Mouse (Mus musculus) myocyte (in vitro differentiated cells): ENCODE data around the gene Ephb4. TPM values are rescaled to one million over a fixed set of nuclear protein-coding genes. Genes with fewer than 3 reads are reported as not detected.

ENCODE experiments used
- H3K27me3 ChIP-seq: one replicate; pipeline ENCODE4 v1.6.1; 2011; ENCODE audit not compliant: control insufficient read depth, insufficient read depth, insufficient read length
- H3K36me3 ChIP-seq: one replicate; pipeline ENCODE4 v1.6.1; 2011; ENCODE audit not compliant: control insufficient read depth, insufficient read depth
- H3K4me2 ChIP-seq: one replicate; pipeline ENCODE4 v1.6.1; 2011; ENCODE audit warnings: low read depth, control low read depth
- H3K4me3 ChIP-seq: one replicate; pipeline ENCODE4 v1.5.1; 2011; ENCODE audit warnings: mild to moderate bottlenecking, control low read depth, moderate library complexity
- H3K79me2 ChIP-seq: one replicate; pipeline ENCODE4 v1.6.1; 2011; ENCODE audit not compliant: control insufficient read depth, insufficient read depth
- H3ac ChIP-seq: one replicate; pipeline ENCODE4 v1.6.1; 2011; ENCODE audit not compliant: control insufficient read depth, insufficient read length
- CEBPB ChIP-seq: IDR thresholded peaks from 2 replicates; pipeline ENCODE4 v1.6.1; 2011; ENCODE audit warnings: mild to moderate bottlenecking, moderate library complexity; ENCODE audit not compliant: poor library complexity, insufficient read depth, severe bottlenecking
- E2F4 ChIP-seq: IDR thresholded peaks from one replicate; pipeline ENCODE4 v1.6.1; 2011; ENCODE audit warnings: mild to moderate bottlenecking, control low read depth, moderate library complexity; ENCODE audit not compliant: insufficient read depth
- MAX ChIP-seq: IDR thresholded peaks from one replicate; pipeline ENCODE4 v1.6.1; 2011; ENCODE audit warnings: low read depth, mild to moderate bottlenecking, control low read depth
- MYOD1 ChIP-seq, 3 experiments: IDR thresholded peaks; one replicate each; pipeline ENCODE4 v1.6.1; 2011; ENCODE audit warnings: control low read depth in 2 of 3, low read depth in 2 of 3, mild to moderate bottlenecking in 2 of 3, moderate library complexity in 1 of 3; ENCODE audit not compliant: insufficient read length in 2 of 3, control insufficient read depth in 1 of 3
- MYOG ChIP-seq, 3 experiments: IDR thresholded peaks; one replicate each; pipeline ENCODE4 v1.6.1; 2011; ENCODE audit warnings: control low read depth in 2 of 3, low read depth in 2 of 3, mild to moderate bottlenecking in 2 of 3; ENCODE audit not compliant: insufficient read length in 2 of 3, control insufficient read depth in 1 of 3, insufficient read depth in 1 of 3
- POLR2A ChIP-seq: IDR thresholded peaks from one replicate; pipeline ENCODE4 v1.6.1; 2011; ENCODE audit warnings: low read depth, mild to moderate bottlenecking, control low read depth, moderate library complexity; ENCODE audit not compliant: insufficient read length
- POLR2AphosphoS2 ChIP-seq: IDR thresholded peaks from one replicate; pipeline ENCODE4 v1.6.1; 2011; ENCODE audit warnings: low read depth, control low read depth; ENCODE audit not compliant: insufficient read length
- REST ChIP-seq: IDR thresholded peaks from one replicate; pipeline ENCODE4 v1.6.1; 2011; ENCODE audit warnings: mild to moderate bottlenecking, control low read depth, moderate library complexity; ENCODE audit not compliant: insufficient read depth, insufficient read length
- SRF ChIP-seq: IDR thresholded peaks from one replicate; pipeline ENCODE4 v1.6.1; 2011; ENCODE audit warnings: low read depth; ENCODE audit not compliant: control insufficient read depth, insufficient read length
- TCF12 ChIP-seq: IDR thresholded peaks from one replicate; pipeline ENCODE4 v1.6.1; 2011; ENCODE audit warnings: mild to moderate bottlenecking, control low read depth; ENCODE audit not compliant: poor library complexity, insufficient read depth, severe bottlenecking
- TCF3 ChIP-seq: IDR thresholded peaks from one replicate; pipeline ENCODE4 v1.6.1; 2011; ENCODE audit warnings: low read depth, control low read depth; ENCODE audit not compliant: insufficient read length
- USF1 ChIP-seq: IDR thresholded peaks from one replicate; pipeline ENCODE4 v1.6.1; 2011; ENCODE audit warnings: low read depth, mild to moderate bottlenecking, control low read depth, moderate library complexity
- polyA plus RNA-seq: library from polyadenylated mRNA; unstranded; fragments of >200 nt; fragmentation: generic; extraction: Trizol; gene quantifications from one replicate; pipeline ENCODE4 v1.2.1, GENCODE M21; 2012; ENCODE audit warnings: missing spikeins

Ephb4 gene
- polyA plus RNA-seq, 1 experiment: 17.8 TPM

GRCm38 (mm10) chr5:137346388-137346787 lies 3.5 kb upstream of the Ephb4 start:
- Histone ChIP-seq H3K27me3 (no peaks in the 10 kb centered on the region), H3ac (no peak overlapping the region), H3K79me2 (peaks cover 9% of the 10 kb centered on the region), H3K4me2 (no peak overlapping the region), H3K4me3 (no peak overlapping the region), H3K36me3 (no peaks in the 10 kb centered on the region)
- no peak for TF ChIP-seq MYOD1 (IDR thresholded peaks at IDR 0.05; ENCODE audit: control insufficient read depth in 1 of 3, insufficient read length in 2 of 3, low read depth in 2 of 3)
- no peak for TF ChIP-seq POLR2AphosphoS2
- TF ChIP-seq TCF12: no peak
- no peak for TF ChIP-seq MYOG (IDR thresholded peaks at IDR 0.05; ENCODE audit: control insufficient read depth in 1 of 3, insufficient read depth in 1 of 3, insufficient read length in 2 of 3, low read depth in 2 of 3)
- no peak for TF ChIP-seq REST
- no peak for TF ChIP-seq MAX
- TF ChIP-seq SRF: no peak
- TF ChIP-seq CEBPB: no peak
- no peak for TF ChIP-seq E2F4
- no peak for TF ChIP-seq USF1
- TF ChIP-seq TCF3: no peak

GRCm38 (mm10) chr5:137346983-137347382 lies 2.9 kb upstream of the Ephb4 start:
- TF ChIP-seq E2F4: no peak
- TF ChIP-seq USF1: no peak
- no peak for TF ChIP-seq TCF3
- TF ChIP-seq MYOG (IDR thresholded peaks at IDR 0.05; ENCODE audit: control insufficient read depth in 1 of 3, insufficient read depth in 1 of 3, insufficient read length in 2 of 3, low read depth in 2 of 3): no peak
- TF ChIP-seq MYOD1 (IDR thresholded peaks at IDR 0.05; ENCODE audit: control insufficient read depth in 1 of 3, insufficient read length in 2 of 3, low read depth in 2 of 3): no peak
- TF ChIP-seq TCF12: no peak
- no peak for TF ChIP-seq POLR2A
- no peak for TF ChIP-seq MAX
- TF ChIP-seq POLR2AphosphoS2: no peak
- no peak for TF ChIP-seq CEBPB
- TF ChIP-seq REST: no peak
- no peak for TF ChIP-seq SRF
- no peaks in the 10 kb centered on the region for H3K36me3 ChIP-seq
- H3K27me3 ChIP-seq: no peaks in the 10 kb centered on the region
- no peak overlapping the region for H3K4me3 ChIP-seq
- H3K79me2 ChIP-seq: peaks cover 12% of the 10 kb centered on the region
- H3ac ChIP-seq: no peak overlapping the region
- H3K4me2 ChIP-seq: no peak overlapping the region

GRCm38 (mm10) chr5:137347856-137348255 lies 2.1 kb upstream of the Ephb4 start:
- Histone ChIP-seq H3K4me2 (no peak overlapping the region), H3K79me2 (peaks cover 12% of the 10 kb centered on the region), H3K27me3 (no peaks in the 10 kb centered on the region), H3K36me3 (no peaks in the 10 kb centered on the region), H3K4me3 (no peak overlapping the region), H3ac (no peak overlapping the region)
- no peak for TF ChIP-seq TCF12
- no peak for TF ChIP-seq TCF3
- no peak for TF ChIP-seq MAX
- TF ChIP-seq CEBPB: no peak
- TF ChIP-seq POLR2A: no peak
- TF ChIP-seq E2F4: no peak
- no peak for TF ChIP-seq USF1
- TF ChIP-seq MYOG (IDR thresholded peaks at IDR 0.05; ENCODE audit: control insufficient read depth in 1 of 3, insufficient read depth in 1 of 3, insufficient read length in 2 of 3, low read depth in 2 of 3): no peak
- no peak for TF ChIP-seq REST
- no peak for TF ChIP-seq SRF

DNA sequence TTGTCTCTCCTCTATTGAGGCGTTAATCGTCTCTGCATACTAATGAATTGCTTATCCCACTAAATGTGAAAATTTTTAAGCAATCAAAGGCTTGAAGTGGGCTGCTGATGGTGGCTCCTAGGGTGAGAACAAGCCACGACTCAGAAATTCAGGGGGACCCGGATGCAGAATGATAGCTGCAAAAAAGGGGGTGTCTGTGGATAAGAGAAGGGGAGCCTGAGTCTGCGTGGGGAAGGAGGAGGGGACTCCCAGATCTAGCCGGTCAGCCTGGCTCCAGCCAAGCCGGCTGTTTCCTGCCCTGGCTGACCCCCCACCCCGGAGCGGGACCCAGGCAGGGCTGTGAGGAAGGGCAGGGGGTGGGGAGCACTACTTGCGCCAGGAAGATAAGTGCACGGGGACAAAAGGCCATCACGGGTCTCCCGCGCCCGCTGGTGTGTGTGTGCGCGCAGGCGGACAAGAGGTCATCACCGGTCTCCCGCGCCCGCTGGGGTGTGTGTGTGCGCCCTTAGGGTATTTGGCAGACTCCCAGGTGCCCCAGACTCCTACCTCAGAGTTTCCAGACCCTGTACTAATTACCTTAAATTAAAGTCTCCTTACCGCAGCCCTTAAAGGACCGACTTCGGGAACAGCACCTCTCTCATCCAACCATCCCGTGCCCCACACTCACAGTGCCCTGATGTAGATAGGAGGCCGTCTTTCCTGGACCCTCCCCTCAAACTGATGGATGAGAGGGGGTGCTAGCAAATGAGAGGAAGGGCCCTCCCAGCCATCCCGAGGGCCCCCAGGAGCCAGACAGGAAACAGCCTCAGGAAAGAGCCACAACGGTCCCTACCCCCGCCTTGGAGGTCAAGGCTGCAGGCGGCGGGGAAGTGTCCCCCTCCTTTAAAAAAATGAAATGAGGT lies 1.2 kb upstream of the Ephb4 start:
- TF ChIP-seq TCF3 (no peak), TCF12 (no peak), USF1 (no peak), POLR2A (no peak), POLR2AphosphoS2 (no peak), SRF (no peak), E2F4 (no peak), REST (no peak), MYOG (IDR thresholded peaks at IDR 0.05; ENCODE audit: control insufficient read depth in 1 of 3, insufficient read depth in 1 of 3, insufficient read length in 2 of 3, low read depth in 2 of 3) (no peak), MYOD1 (IDR thresholded peaks at IDR 0.05; ENCODE audit: control insufficient read depth in 1 of 3, insufficient read length in 2 of 3, low read depth in 2 of 3) (no peak), CEBPB (no peak), MAX (no peak)
- Histone ChIP-seq H3K79me2 (peaks cover 12% of the 10 kb centered on the region), H3K27me3 (no peaks in the 10 kb centered on the region), H3K4me2 (peak overlapping the region; percentile 80), H3ac (no peak overlapping the region), H3K36me3 (no peaks in the 10 kb centered on the region), H3K4me3 (peak overlapping the region; percentile 64)
